15 mouse cellular contexts compared by ENCODE assay signal in the genomic region with DNA sequence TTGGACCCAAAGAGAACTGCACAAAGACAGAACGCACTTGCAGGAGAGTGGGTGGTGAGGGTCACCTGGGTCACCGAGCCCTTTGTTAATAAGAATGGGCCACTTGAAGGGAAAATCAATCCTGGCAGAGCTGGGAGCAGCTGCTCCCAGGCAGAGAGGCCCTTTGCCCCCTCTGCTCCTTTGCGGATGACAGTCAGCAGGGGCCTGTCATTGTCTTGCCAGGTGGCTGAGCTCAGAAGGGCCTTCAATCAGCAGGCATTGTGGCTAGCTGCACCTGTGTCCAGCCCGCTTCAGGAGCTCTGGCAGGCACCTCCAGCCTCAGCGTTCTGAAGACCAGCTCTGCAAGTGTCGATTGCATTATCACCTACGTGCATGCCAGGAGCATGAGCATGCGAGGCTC. TPM values are rescaled to one million over a fixed set of nuclear protein-coding genes. Genes with fewer than 3 reads are reported as not detected.
A peak's percentile ranks its signal among the peaks of the same experiment; 100 is the strongest.
DNase-seq lines count a peak whose midpoint lies in the region; ATAC-seq lines count a peak whose summit lies in the region.
"Had no signal": no experiment of that assay in that cellular context is flagged by ENCODE, and none has a peak within 500 bp of the region (broad histone marks: within the 10 kb centered on the region; RNA-seq: fewer than 3 reads in every experiment).

No protein-coding gene starts in this region.

- H3K27ac ChIP-seq in neural tube, embryonic 15.5 days (replicated peaks), result no peak overlapping the region
- H3K27ac ChIP-seq in hindbrain, embryonic 10.5 days, result peak overlapping the region; percentile 91
- peak overlapping the region; percentile 63 for H3K27ac ChIP-seq in midbrain, embryonic 13.5 days
- H3K27ac ChIP-seq: kidney, postnatal 0 days; limb, embryonic 15.5 days had no signal

- H3K9ac ChIP-seq in neural tube, embryonic 15.5 days (replicated peaks), result no peak overlapping the region
- H3K9ac ChIP-seq in midbrain, embryonic 13.5 days (replicated peaks), result peak overlapping the region; percentile 43; the same call in 1 of the 2 replicates
- H3K9ac ChIP-seq: limb, embryonic 15.5 days; lung, embryonic 14.5 days had no signal

- no peaks in the 10 kb centered on the region for H3K27me3 ChIP-seq in neural tube, embryonic 15.5 days (replicated peaks)
- H3K27me3 ChIP-seq in hindbrain, embryonic 10.5 days (ENCODE audit: insufficient read depth, poor library complexity, severe bottlenecking), result 0 out of 2 replicates have a peak, but pooled peaks cover 15% of the 10 kb centered on the region
- peaks cover 10% of the 10 kb centered on the region; the same call in 1 of the 2 replicates for H3K27me3 ChIP-seq in midbrain, embryonic 13.5 days

- peak; percentile 73 for DNase-seq in neural tube, embryonic 10.5 days (ENCODE audit: extremely low spot score, low spot score)
- peak; percentile 89 for DNase-seq in hindbrain, embryonic 10.5 days (ENCODE audit: low spot score)
- no peak for DNase-seq in frontal cortex, postnatal 36 days (ENCODE audit: low spot score in 2 of 2)
- DNase-seq in ovary, postnatal 36 days (ENCODE audit: low spot score), result no peak
- DNase-seq in c-Kit-positive CD71-positive TER-119-positive erythroid progenitor cells, embryonic 14.5 days (ENCODE audit: low spot score), result no peak
- DNase-seq: cerebellum, postnatal 25 days; gastrocnemius, postnatal 10 days; lung, embryonic 14.5 days had no signal

- no peaks in the 10 kb centered on the region for H3K9me3 ChIP-seq in neural tube, embryonic 15.5 days (replicated peaks)
- H3K9me3 ChIP-seq in hindbrain, embryonic 10.5 days, result peaks cover 8% of the 10 kb centered on the region
- no peaks in the 10 kb centered on the region for H3K9me3 ChIP-seq in midbrain, embryonic 13.5 days
- H3K9me3 ChIP-seq: limb, embryonic 15.5 days had no signal

- H3K4me3 ChIP-seq in neural tube, embryonic 15.5 days (replicated peaks), result no peak overlapping the region
- 0 out of 2 replicates have a peak overlapping the region, but pooled peaks have one; percentile 7 for H3K4me3 ChIP-seq in hindbrain, embryonic 10.5 days
- H3K4me3 ChIP-seq in midbrain, embryonic 13.5 days (replicated peaks), result no peak overlapping the region
- H3K4me3 ChIP-seq: erythroblast, embryonic 14.5 days; limb, embryonic 15.5 days had no signal

- no peak for ATAC-seq in neural tube, embryonic 15.5 days (ENCODE audit: low FRiP score)
- peak; percentile 71 for ATAC-seq in midbrain, embryonic 13.5 days
- no peak for ATAC-seq in erythroid progenitor cell, adult 5-6 weeks (replicated peaks; ENCODE audit: low FRiP score, poor library complexity, severe bottlenecking)

- no peak overlapping the region for H3K4me2 ChIP-seq in neural tube, embryonic 15.5 days
- no peak overlapping the region for H3K4me2 ChIP-seq in midbrain, embryonic 13.5 days (replicated peaks)
- H3K4me2 ChIP-seq: heart, embryonic 11.5 days; limb, embryonic 15.5 days; lung, embryonic 14.5 days had no signal

- H3K36me3 ChIP-seq in neural tube, embryonic 15.5 days, result no peaks in the 10 kb centered on the region
- peaks cover 21% of the 10 kb centered on the region for H3K36me3 ChIP-seq in hindbrain, embryonic 10.5 days
- no peaks in the 10 kb centered on the region for H3K36me3 ChIP-seq in midbrain, embryonic 13.5 days
- H3K36me3 ChIP-seq: limb, embryonic 15.5 days had no signal

- 13% methylated on average over 8 of the region's 8 CpGs for WGBS in neural tube, embryonic 15.5 days
- WGBS in hindbrain, embryonic 10.5 days, result 12% methylated on average over 8 of the region's 8 CpGs
- 2% methylated on average over 8 of the region's 8 CpGs for WGBS in midbrain, embryonic 13.5 days

- peaks cover 29% of the 10 kb centered on the region for H3K4me1 ChIP-seq in neural tube, embryonic 15.5 days
- peaks cover 68% of the 10 kb centered on the region for H3K4me1 ChIP-seq in hindbrain, embryonic 10.5 days (replicated peaks)
- H3K4me1 ChIP-seq in midbrain, embryonic 13.5 days (replicated peaks), result peaks cover 52% of the 10 kb centered on the region

RNA-seq across cellular contexts. Expression of gene Pin1, which starts 45.6 kb away (rescaled TPM):
- 69.6 and 71.6 TPM in 2 replicates for polyA plus RNA-seq in neural tube, embryonic 15.5 days (2015; fragmentation: Nextera tagmentation; extraction: Ambion mirVana)
- 83.7 and 88.6 TPM in 2 replicates for polyA plus RNA-seq in hindbrain, embryonic 10.5 days (2016; fragmentation: Nextera tagmentation; extraction: Ambion mirVana)
- polyA plus RNA-seq in midbrain, embryonic 13.5 days (2015; fragmentation: Nextera tagmentation; extraction: Ambion mirVana), result 62.0 and 63.2 TPM in 2 replicates
- 4.2 and 10.1 TPM in 2 replicates for total RNA-seq in erythroid progenitor cell, adult 5-6 weeks (2015; ENCODE audit: low replicate concordance)
- 6.3 and 8.5 TPM in 2 replicates for total RNA-seq in erythroid progenitor cell, adult 5-6 weeks (2017; ENCODE audit: low replicate concordance)

RNA-seq across cellular contexts. Expression of gene Olfm2, which starts 48.7 kb away (rescaled TPM):
- polyA plus RNA-seq in neural tube, embryonic 15.5 days (2015; fragmentation: Nextera tagmentation; extraction: Ambion mirVana), result 190 and 224 TPM in 2 replicates
- polyA plus RNA-seq in hindbrain, embryonic 10.5 days (2016; fragmentation: Nextera tagmentation; extraction: Ambion mirVana), result 46.9 and 76.4 TPM in 2 replicates
- 92.0 and 96.7 TPM in 2 replicates for polyA plus RNA-seq in midbrain, embryonic 13.5 days (2015; fragmentation: Nextera tagmentation; extraction: Ambion mirVana)
- total RNA-seq in erythroid progenitor cell, adult 5-6 weeks (2015; ENCODE audit: low replicate concordance), result not detected in 2 replicates
- total RNA-seq in erythroid progenitor cell, adult 5-6 weeks (2017; ENCODE audit: low replicate concordance), result not detected in 2 replicates
- polyA plus RNA-seq: erythroblast, embryonic 14.5 days had no signal

RNA-seq across cellular contexts. Expression of gene Fbxl12, which starts 52.9 kb away (rescaled TPM):
- polyA plus RNA-seq in neural tube, embryonic 15.5 days (2015; fragmentation: Nextera tagmentation; extraction: Ambion mirVana), result 13.0 and 20.6 TPM in 2 replicates
- 21.5 and 21.9 TPM in 2 replicates for polyA plus RNA-seq in hindbrain, embryonic 10.5 days (2016; fragmentation: Nextera tagmentation; extraction: Ambion mirVana)
- polyA plus RNA-seq in midbrain, embryonic 13.5 days (2015; fragmentation: Nextera tagmentation; extraction: Ambion mirVana), result 17.7 and 19.0 TPM in 2 replicates
- 21.3 and 21.8 TPM in 2 replicates for total RNA-seq in erythroid progenitor cell, adult 5-6 weeks (2015; ENCODE audit: low replicate concordance)
- 4.6 and 11.6 TPM in 2 replicates for total RNA-seq in erythroid progenitor cell, adult 5-6 weeks (2017; ENCODE audit: low replicate concordance)

RNA-seq across cellular contexts. Expression of gene Ubl5, which starts 54.8 kb away (rescaled TPM):
- polyA plus RNA-seq in neural tube, embryonic 15.5 days (2015; fragmentation: Nextera tagmentation; extraction: Ambion mirVana), result 463 and 500 TPM in 2 replicates
- 393 and 437 TPM in 2 replicates for polyA plus RNA-seq in hindbrain, embryonic 10.5 days (2016; fragmentation: Nextera tagmentation; extraction: Ambion mirVana)
- 541 and 558 TPM in 2 replicates for polyA plus RNA-seq in midbrain, embryonic 13.5 days (2015; fragmentation: Nextera tagmentation; extraction: Ambion mirVana)
- total RNA-seq in erythroid progenitor cell, adult 5-6 weeks (2015; ENCODE audit: low replicate concordance), result 158 and 182 TPM in 2 replicates
- 36.3 and 42.1 TPM in 2 replicates for total RNA-seq in erythroid progenitor cell, adult 5-6 weeks (2017; ENCODE audit: low replicate concordance)

Comparison
In these comparisons a context has a peak if more than half of its experiments do, and no peak if none do; other contexts are left out.
1. DNase-seq: peak in neural tube, embryonic 10.5 days (single experiment) and hindbrain, embryonic 10.5 days (single experiment); none in frontal cortex, postnatal 36 days (0 of 2), ovary, postnatal 36 days (single experiment) and c-Kit-positive CD71-positive TER-119-positive erythroid progenitor cells, embryonic 14.5 days (single experiment).